Mouse (Mus musculus) forebrain, embryonic 12.5 days (tissue): ENCODE measurements around the gene Pdia4. TPM values are rescaled to one million over a fixed set of nuclear protein-coding genes. Genes with fewer than 3 reads are reported as not detected.

ENCODE experiments used
- microRNA counts: library from miRNA; unstranded; fragments of <30 nt; microRNA quantifications from one replicate; lab custom pipeline; 2017
- microRNA-seq: library from miRNA; unstranded; fragments of <30 nt; microRNA quantifications from one replicate; pipeline ENCODE4, GENCODE M21; 2017
- polyA plus RNA-seq: library from polyadenylated mRNA; unstranded; fragments of >200 nt; fragmentation: Nextera tagmentation; extraction: Ambion mirVana; gene quantifications from 2 replicates; pipeline ENCODE4 v1.2.1, GENCODE M21; 2016

Pdia4 gene
- polyA plus RNA-seq, 1 experiment from 2014 or later, result 156 TPM

MicroRNA genes within 50 kb of the gene (microRNA counts, 519-probe panel; counts per million panel counts)
- microRNA mmu-miR-704 (lab: Ali Mortazavi, UCI), result not detected

Small RNAs within 50 kb of the gene (microRNA-seq; reads per million reads assigned to microRNA genes)
- gene Mir704, result 0.73 reads per million

Other genes starting within 250 kb of the Pdia4 start
- 259 and 267 TPM in 2 replicates for gene Ezh2, start 218.1 kb downstream of the Pdia4 start, polyA plus RNA-seq
- 12.1 and 12.4 TPM in 2 replicates for gene Zfp786, start 17.4 kb upstream of the Pdia4 start, polyA plus RNA-seq
- gene Zfp398, start 22.2 kb upstream of the Pdia4 start, polyA plus RNA-seq, result 12.3 and 12.5 TPM in 2 replicates
- 23.5 and 24.0 TPM in 2 replicates for gene Zfp282, start 63.8 kb upstream of the Pdia4 start, polyA plus RNA-seq
- gene Zfp212, start 107.0 kb upstream of the Pdia4 start, polyA plus RNA-seq, result 19.7 and 20.6 TPM in 2 replicates
- gene Zfp956, start 140.0 kb upstream of the Pdia4 start, polyA plus RNA-seq, result 10.3 and 12.1 TPM in 2 replicates
- 10.8 and 11.8 TPM in 2 replicates for gene Zfp777, start 235.5 kb upstream of the Pdia4 start, polyA plus RNA-seq